Comparison of ENCODE assay signal across 8 mouse cellular contexts in genomic region chr7:12949032-12949871, GRCm38 (mm10). TPM values are rescaled to one million over a fixed set of nuclear protein-coding genes. Genes with fewer than 3 reads are reported as not detected.
DNase-seq lines count a peak whose midpoint lies in the region; ATAC-seq and TF ChIP-seq lines count a peak whose summit lies in the region.

No protein-coding gene starts in this region.

- no peaks in the 10 kb centered on the region for H3K27me3 ChIP-seq in C2C12 (ENCODE audit: control insufficient read depth, insufficient read depth, insufficient read length)
- H3K27me3 ChIP-seq in heart, embryonic 13.5 days (replicated peaks): no peaks in the 10 kb centered on the region
- H3K27me3 ChIP-seq in liver, embryonic 12.5 days (replicated peaks): no peaks in the 10 kb centered on the region
- no peaks in the 10 kb centered on the region for H3K27me3 ChIP-seq in stomach, embryonic 15.5 days (replicated peaks)

- peak overlapping the region; percentile 28 for H3K4me3 ChIP-seq in C2C12 (ENCODE audit: insufficient read depth, poor library complexity, severe bottlenecking)
- H3K4me3 ChIP-seq in heart, embryonic 13.5 days: peak overlapping the region; percentile 59
- H3K4me3 ChIP-seq in liver, embryonic 12.5 days: peak overlapping the region; percentile 67
- peak overlapping the region; percentile 53 for H3K4me3 ChIP-seq in stomach, embryonic 15.5 days (replicated peaks)

- DNase-seq in brain, embryonic 18.5 days (ENCODE audit: low read depth, low spot score): peak; percentile 98
- DNase-seq in kidney, postnatal 10 days: peak; percentile 95
- peak; percentile 95 to 96 for DNase-seq in natural killer cell, adult 2 months (ENCODE audit: low spot score in 2 of 2)

- H3ac ChIP-seq in C2C12 (ENCODE audit: control insufficient read depth, insufficient read length, low read depth): peak overlapping the region; percentile 49

- 9% methylated on average over 35 of the region's 35 CpGs for WGBS in heart, embryonic 13.5 days
- 10% methylated on average over 35 of the region's 35 CpGs for WGBS in liver, embryonic 12.5 days (ENCODE audit: insufficient replicate concordance)
- 11% methylated on average over 35 of the region's 35 CpGs for WGBS in stomach, embryonic 15.5 days

- H3K79me2 ChIP-seq in C2C12 (ENCODE audit: control insufficient read depth, insufficient read depth): no peaks in the 10 kb centered on the region

- ATAC-seq in erythroid progenitor cell, adult 5-6 weeks (replicated peaks; ENCODE audit: low FRiP score, poor library complexity, severe bottlenecking): peak; percentile 97
- ATAC-seq in heart, embryonic 13.5 days (ENCODE audit: extremely low read depth, insufficient number of reproducible peaks, low FRiP score, low TSS enrichment): peak; percentile 88
- peak; percentile 97 for ATAC-seq in liver, embryonic 12.5 days
- ATAC-seq in stomach, embryonic 15.5 days (ENCODE audit: insufficient read depth, low FRiP score, low read depth): peak; percentile 97

- peak overlapping the region; percentile 79 for H3K9ac ChIP-seq in heart, embryonic 13.5 days
- peak overlapping the region; percentile 80 for H3K9ac ChIP-seq in liver, embryonic 12.5 days
- H3K9ac ChIP-seq in stomach, embryonic 15.5 days: peak overlapping the region; percentile 41; the same call in 1 of the 2 replicates

- H3K4me1 ChIP-seq in heart, embryonic 13.5 days: peaks cover 16% of the 10 kb centered on the region
- H3K4me1 ChIP-seq in liver, embryonic 12.5 days: peaks cover 35% of the 10 kb centered on the region
- H3K4me1 ChIP-seq in stomach, embryonic 15.5 days: peaks cover 7% of the 10 kb centered on the region

- peak overlapping the region; percentile 89 for H3K4me2 ChIP-seq in heart, embryonic 13.5 days
- H3K4me2 ChIP-seq in liver, embryonic 12.5 days: peak overlapping the region; percentile 87
- H3K4me2 ChIP-seq in stomach, embryonic 15.5 days: peak overlapping the region; percentile 91

- H3K27ac ChIP-seq in heart, embryonic 13.5 days (replicated peaks): peak overlapping the region; percentile 79
- H3K27ac ChIP-seq in liver, embryonic 12.5 days: peak overlapping the region; percentile 82
- peak overlapping the region; percentile 80 for H3K27ac ChIP-seq in stomach, embryonic 15.5 days

- H3K9me3 ChIP-seq in heart, embryonic 13.5 days: no peaks in the 10 kb centered on the region
- no peaks in the 10 kb centered on the region for H3K9me3 ChIP-seq in liver, embryonic 12.5 days (replicated peaks)
- no peaks in the 10 kb centered on the region for H3K9me3 ChIP-seq in stomach, embryonic 15.5 days

- no peaks in the 10 kb centered on the region for H3K36me3 ChIP-seq in C2C12 (ENCODE audit: control insufficient read depth, insufficient read depth)
- H3K36me3 ChIP-seq in heart, embryonic 13.5 days: no peaks in the 10 kb centered on the region
- H3K36me3 ChIP-seq in liver, embryonic 12.5 days: no peaks in the 10 kb centered on the region
- H3K36me3 ChIP-seq in stomach, embryonic 15.5 days: no peaks in the 10 kb centered on the region

- no peak for TF ChIP-seq CTCF in C2C12 (IDR thresholded peaks at IDR 0.05; ENCODE audit: control insufficient read depth, insufficient read depth, insufficient read length)

- no peaks in the 10 kb centered on the region for H3K79me3 ChIP-seq in C2C12 (ENCODE audit: low read depth)

TF ChIP-seq in C2C12, 6 proteins besides CTCF, POLR2A, EP300 and RAD21:
- no peak for TF ChIP-seq MYOG (IDR thresholded peaks at IDR 0.05; ENCODE audit: control insufficient read depth, extremely low read depth, insufficient read length)
- no peak for TF ChIP-seq MAX (IDR thresholded peaks at IDR 0.05)
- no peak for TF ChIP-seq CEBPB (IDR thresholded peaks at IDR 0.05; ENCODE audit: low read depth)
- no peak for TF ChIP-seq FOSL1 (IDR thresholded peaks at IDR 0.05; ENCODE audit: insufficient read depth, low read length, poor library complexity, severe bottlenecking)
- TF ChIP-seq MYOD1 (IDR thresholded peaks at IDR 0.05; ENCODE audit: control insufficient read depth, insufficient read length, low read depth): no peak
- TF ChIP-seq USF1 (IDR thresholded peaks at IDR 0.05; ENCODE audit: low read depth): no peak

RNA-seq across cellular contexts. Expression of gene Zfp324, which starts 16.4 kb away (rescaled TPM):
- polyA plus RNA-seq in C2C12 (2012; fragmentation: generic; extraction: Trizol): 4.6 TPM
- 0.42 and 0.72 TPM in 2 replicates for total RNA-seq in erythroid progenitor cell, adult 5-6 weeks (2015; ENCODE audit: low replicate concordance)
- total RNA-seq in erythroid progenitor cell, adult 5-6 weeks (2017; ENCODE audit: low replicate concordance): 1.4 and 1.7 TPM in 2 replicates
- polyA plus RNA-seq in heart, embryonic 13.5 days (2015; fragmentation: Nextera tagmentation; extraction: Ambion mirVana): 5.9 and 6.0 TPM in 2 replicates
- polyA plus RNA-seq in liver, embryonic 12.5 days (2016; fragmentation: Nextera tagmentation; extraction: Ambion mirVana): 4.4 and 5.1 TPM in 2 replicates
- 8.9 and 10.3 TPM in 2 replicates for polyA plus RNA-seq in stomach, embryonic 15.5 days (2015; fragmentation: Nextera tagmentation; extraction: Ambion mirVana)

RNA-seq across cellular contexts. Expression of gene Rnf225, which starts 22.0 kb away (rescaled TPM):
- polyA plus RNA-seq in C2C12 (2012; fragmentation: generic; extraction: Trizol): 1.6 TPM
- total RNA-seq in erythroid progenitor cell, adult 5-6 weeks (2015; ENCODE audit: low replicate concordance): 0.42 TPM in 1 of 2 replicates, not detected in the other
- 0.51 TPM in 1 of 2 replicates, not detected in the other for total RNA-seq in erythroid progenitor cell, adult 5-6 weeks (2017; ENCODE audit: low replicate concordance)
- polyA plus RNA-seq in heart, embryonic 13.5 days (2015; fragmentation: Nextera tagmentation; extraction: Ambion mirVana): 0.63 and 0.70 TPM in 2 replicates
- polyA plus RNA-seq in liver, embryonic 12.5 days (2016; fragmentation: Nextera tagmentation; extraction: Ambion mirVana): 0.24 and 0.43 TPM in 2 replicates
- 1.0 and 1.3 TPM in 2 replicates for polyA plus RNA-seq in stomach, embryonic 15.5 days (2015; fragmentation: Nextera tagmentation; extraction: Ambion mirVana)

RNA-seq across cellular contexts. Expression of gene Rps5, which starts 27.2 kb away (rescaled TPM):
- polyA plus RNA-seq in C2C12 (2012; fragmentation: generic; extraction: Trizol): 3,397 TPM
- total RNA-seq in erythroid progenitor cell, adult 5-6 weeks (2015; ENCODE audit: low replicate concordance): 579 and 738 TPM in 2 replicates
- 178 and 253 TPM in 2 replicates for total RNA-seq in erythroid progenitor cell, adult 5-6 weeks (2017; ENCODE audit: low replicate concordance)
- polyA plus RNA-seq in heart, embryonic 13.5 days (2015; fragmentation: Nextera tagmentation; extraction: Ambion mirVana): 564 and 647 TPM in 2 replicates
- 813 and 821 TPM in 2 replicates for polyA plus RNA-seq in liver, embryonic 12.5 days (2016; fragmentation: Nextera tagmentation; extraction: Ambion mirVana)
- 988 and 1,049 TPM in 2 replicates for polyA plus RNA-seq in stomach, embryonic 15.5 days (2015; fragmentation: Nextera tagmentation; extraction: Ambion mirVana)

RNA-seq across cellular contexts. Expression of gene Zfp446, which starts 28.4 kb away (rescaled TPM):
- 1.7 TPM for polyA plus RNA-seq in C2C12 (2012; fragmentation: generic; extraction: Trizol)
- total RNA-seq in erythroid progenitor cell, adult 5-6 weeks (2015; ENCODE audit: low replicate concordance): 0.72 and 5.9 TPM in 2 replicates
- 0.39 and 0.68 TPM in 2 replicates for total RNA-seq in erythroid progenitor cell, adult 5-6 weeks (2017; ENCODE audit: low replicate concordance)
- polyA plus RNA-seq in heart, embryonic 13.5 days (2015; fragmentation: Nextera tagmentation; extraction: Ambion mirVana): 5.4 and 6.1 TPM in 2 replicates
- polyA plus RNA-seq in liver, embryonic 12.5 days (2016; fragmentation: Nextera tagmentation; extraction: Ambion mirVana): 5.4 and 5.7 TPM in 2 replicates
- polyA plus RNA-seq in stomach, embryonic 15.5 days (2015; fragmentation: Nextera tagmentation; extraction: Ambion mirVana): 6.9 and 8.4 TPM in 2 replicates

RNA-seq across cellular contexts. Expression of gene Slc27a5, which starts 48.7 kb away (rescaled TPM):
- polyA plus RNA-seq in C2C12 (2012; fragmentation: generic; extraction: Trizol): 0.05 TPM
- not detected in 2 replicates for total RNA-seq in erythroid progenitor cell, adult 5-6 weeks (2015; ENCODE audit: low replicate concordance)
- not detected in 2 replicates for total RNA-seq in erythroid progenitor cell, adult 5-6 weeks (2017; ENCODE audit: low replicate concordance)
- 0.11 and 0.14 TPM in 2 replicates for polyA plus RNA-seq in heart, embryonic 13.5 days (2015; fragmentation: Nextera tagmentation; extraction: Ambion mirVana)
- polyA plus RNA-seq in liver, embryonic 12.5 days (2016; fragmentation: Nextera tagmentation; extraction: Ambion mirVana): 1.3 and 1.5 TPM in 2 replicates
- polyA plus RNA-seq in stomach, embryonic 15.5 days (2015; fragmentation: Nextera tagmentation; extraction: Ambion mirVana): 0.64 and 1.8 TPM in 2 replicates

Comparison
In these comparisons a context has a peak if more than half of its experiments do, and no peak if none do; other contexts are left out.
1. Peak in every context shown above with its lines: DNase-seq, ATAC-seq, H3K4me3 ChIP-seq and H3K27ac ChIP-seq.